Mouse (Mus musculus) midbrain, embryonic 14.5 days (tissue): Measurements from ENCODE around the gene Gm11213. TPM values are rescaled to one million over a fixed set of nuclear protein-coding genes. Genes with fewer than 3 reads are reported as not detected.

Experiments used
- ATAC-seq: fragments of 200-750 bp; cut with Nextera tagmentation; 2 replicates; pipeline ENCODE4 v1.8.0; 2017; ENCODE audit warnings: moderate number of reproducible peaks, moderate library complexity; ENCODE audit not compliant: low FRiP score, low TSS enrichment
- DNase-seq: peaks from one replicate; pipeline ENCODE4 v3.0.0-alpha.2; 2015
- H3K27ac ChIP-seq: fragments of 300-500 bp; sonication (generic); replicated peaks from 2 replicates; pipeline ENCODE4 v1.5.1; 2014; ENCODE audit warnings: mild to moderate bottlenecking, low read depth, low read length, moderate library complexity
- H3K27me3 ChIP-seq: fragments of 300-500 bp; sonication (generic); 2 replicates; pipeline ENCODE4 v1.6.1; 2014; ENCODE audit warnings: low read length, control low read depth, mixed read lengths; ENCODE audit not compliant: control insufficient read depth, insufficient read depth
- H3K36me3 ChIP-seq: fragments of 300-500 bp; sonication (generic); 2 replicates; pipeline ENCODE4 v1.6.1; 2014; ENCODE audit warnings: low read length, control low read depth; ENCODE audit not compliant: control insufficient read depth, insufficient read depth
- H3K4me1 ChIP-seq: fragments of 300-500 bp; sonication (generic); 2 replicates; pipeline ENCODE4 v1.6.1; 2014; ENCODE audit warnings: mild to moderate bottlenecking, antibody characterized with exemption, low read length, control low read depth; ENCODE audit not compliant: control insufficient read depth, insufficient read depth
- H3K4me2 ChIP-seq: fragments of 300-500 bp; sonication (generic); 2 replicates; pipeline ENCODE4 v1.6.1; 2014; ENCODE audit warnings: mild to moderate bottlenecking, low read length, moderate library complexity
- H3K4me3 ChIP-seq: fragments of 300-500 bp; sonication (generic); replicated peaks from 2 replicates; pipeline ENCODE4 v1.5.1; 2014; ENCODE audit warnings: low read depth, low read length
- H3K9ac ChIP-seq: fragments of 300-500 bp; sonication (generic); replicated peaks from 2 replicates; pipeline ENCODE4 v1.6.1; 2014; ENCODE audit warnings: mild to moderate bottlenecking, low read length, moderate library complexity
- H3K9me3 ChIP-seq: fragments of 300-500 bp; sonication (generic); 2 replicates; pipeline ENCODE4 v1.6.1; 2016; ENCODE audit warnings: low read length, control low read depth, mixed read lengths; ENCODE audit not compliant: control insufficient read depth
- WGBS: fragments of 180-500 bp; shearing (Covaris S2); extraction: QIAGEN DNeasy Blood & Tissue Kit; methylation state at CpG from one replicate; pipeline ENCODE4 v1.1.7; 2014; 5-methylcytosine and 5-hydroxymethylcytosine counted together
- polyA plus RNA-seq: library from polyadenylated mRNA; unstranded; fragments of >200 nt; fragmentation: Nextera tagmentation; extraction: Ambion mirVana; gene quantifications from 2 replicates; pipeline ENCODE4 v1.2.1, GENCODE M21; 2014

Gm11213 gene
- polyA plus RNA-seq, 1 experiment from 2014 or later: not detected

- Histone ChIP-seq H3K4me1 (peaks cover 12% of the 10 kb centered on the region), H3K27me3 (no peaks in the 10 kb centered on the region), H3K4me2 (peak overlapping the region; percentile 93), H3K9ac (no peak overlapping the region), H3K9me3 (no peaks in the 10 kb centered on the region), H3K36me3 (peaks cover 16% of the 10 kb centered on the region), H3K4me3 (no peak overlapping the region), H3K27ac (no peak overlapping the region)
- no peak for DNase-seq
- no peak for ATAC-seq
- 23% methylated on average over 16 of the region's 16 CpGs for WGBS
These were observed 47.7 kb downstream of the Gm11213 start for GRCm38 (mm10) chr4:63557124-63558059.

- DNase-seq (no peak), ATAC-seq (no peak)
- Histone ChIP-seq H3K27me3 (no peaks in the 10 kb centered on the region), H3K4me1 (peaks cover 12% of the 10 kb centered on the region), H3K4me3 (no peak overlapping the region), H3K9me3 (no peaks in the 10 kb centered on the region), H3K36me3 (peaks cover 23% of the 10 kb centered on the region), H3K4me2 (no peak overlapping the region), H3K27ac (no peak overlapping the region), H3K9ac (no peak overlapping the region)
- WGBS: 65% methylated on average over 5 of the region's 5 CpGs
These were observed 48.4 kb downstream of the Gm11213 start for GRCm38 (mm10) chr4:63556665-63557064.

GRCm38 (mm10) chr4:63555111-63555510, 50.0 kb downstream of the Gm11213 start:
- no peak overlapping the region for H3K4me2 ChIP-seq
- H3K4me3 ChIP-seq: no peak overlapping the region
- no peak for DNase-seq
- H3K4me1 ChIP-seq: peaks cover 12% of the 10 kb centered on the region
- no peak for ATAC-seq
- H3K36me3 ChIP-seq: peaks cover 35% of the 10 kb centered on the region
- H3K9ac ChIP-seq: no peak overlapping the region
- no peak overlapping the region for H3K27ac ChIP-seq
- no peaks in the 10 kb centered on the region for H3K9me3 ChIP-seq
- 92% methylated on average over 2 of the region's 2 CpGs for WGBS
- no peaks in the 10 kb centered on the region for H3K27me3 ChIP-seq

- Histone ChIP-seq H3K27ac (no peak overlapping the region), H3K4me1 (peaks cover 11% of the 10 kb centered on the region), H3K9me3 (no peaks in the 10 kb centered on the region), H3K9ac (no peak overlapping the region), H3K36me3 (peaks cover 37% of the 10 kb centered on the region), H3K4me3 (no peak overlapping the region), H3K4me2 (no peak overlapping the region), H3K27me3 (no peaks in the 10 kb centered on the region)
- no peak for DNase-seq
- 26% methylated on average over 3 of the region's 3 CpGs for WGBS
- no peak for ATAC-seq
These were observed 50.4 kb downstream of the Gm11213 start for GRCm38 (mm10) chr4:63554616-63555015.

- ATAC-seq: no peak
These were observed 51.1 kb downstream of the Gm11213 start for GRCm38 (mm10) chr4:63553789-63554576.

GRCm38 (mm10) chr4:63552865-63553264, 52.2 kb downstream of the Gm11213 start:
- no peak for DNase-seq
- no peak for ATAC-seq
- no peak overlapping the region for H3K27ac ChIP-seq
- 100% methylated on average over 1 of the region's 1 CpGs for WGBS
- no peak overlapping the region for H3K4me3 ChIP-seq
- no peak overlapping the region for H3K9ac ChIP-seq
- no peaks in the 10 kb centered on the region for H3K9me3 ChIP-seq
- H3K27me3 ChIP-seq: no peaks in the 10 kb centered on the region
- H3K4me2 ChIP-seq: no peak overlapping the region
- H3K4me1 ChIP-seq: peaks cover 2% of the 10 kb centered on the region; the same call in 1 of the 2 replicates
- peaks cover 53% of the 10 kb centered on the region for H3K36me3 ChIP-seq

More at GRCm38 (mm10) chr4:63553789-63554576, 51.1 kb downstream of the Gm11213 start:
- Histone ChIP-seq H3K4me3 (no peak overlapping the region), H3K36me3 (peaks cover 44% of the 10 kb centered on the region), H3K4me1 (peaks cover 5% of the 10 kb centered on the region), H3K27me3 (no peaks in the 10 kb centered on the region), H3K9ac (no peak overlapping the region), H3K27ac (0 out of 2 replicates have a peak overlapping the region, but pooled peaks have one; percentile 15), H3K9me3 (no peaks in the 10 kb centered on the region), H3K4me2 (no peak overlapping the region)
- DNase-seq: no peak
- WGBS: 8% methylated on average over 4 of the region's 4 CpGs

- WGBS: 91% methylated on average over 3 of the region's 3 CpGs
- H3K36me3 ChIP-seq: peaks cover 53% of the 10 kb centered on the region
- ATAC-seq (no peak), DNase-seq (no peak)
- peaks cover 12% of the 10 kb centered on the region for H3K4me1 ChIP-seq
- H3K27me3 ChIP-seq: no peaks in the 10 kb centered on the region
- no peaks in the 10 kb centered on the region for H3K9me3 ChIP-seq
- no peak overlapping the region for H3K4me2 ChIP-seq
- no peak overlapping the region for H3K9ac ChIP-seq
- H3K4me3 ChIP-seq: no peak overlapping the region
- no peak overlapping the region for H3K27ac ChIP-seq
These were observed 54.2 kb downstream of the Gm11213 start for GRCm38 (mm10) chr4:63550908-63551307.

- no peak overlapping the region for H3K4me3 ChIP-seq
- H3K4me1 ChIP-seq: peaks cover 14% of the 10 kb centered on the region
- H3K4me2 ChIP-seq: no peak overlapping the region
- no peak overlapping the region for H3K9ac ChIP-seq
- no peak overlapping the region for H3K27ac ChIP-seq
- no peaks in the 10 kb centered on the region for H3K27me3 ChIP-seq
- 79% methylated on average over 3 of the region's 3 CpGs for WGBS
- ATAC-seq: no peak
- no peak for DNase-seq
- peaks cover 46% of the 10 kb centered on the region for H3K36me3 ChIP-seq
- no peaks in the 10 kb centered on the region for H3K9me3 ChIP-seq
These were observed 56.6 kb downstream of the Gm11213 start for GRCm38 (mm10) chr4:63548491-63548890.
